In genomic region chr11:117482677-117483511, GRCm38 (mm10) we compare ENCODE assay signal across 8 mouse cellular contexts. TPM values are rescaled to one million over a fixed set of nuclear protein-coding genes. Genes with fewer than 3 reads are reported as not detected.
DNase-seq lines count a peak whose midpoint lies in the region; ATAC-seq and TF ChIP-seq lines count a peak whose summit lies in the region.

No protein-coding gene starts in this region.

- no peak for TF ChIP-seq CTCF in liver, postnatal 0 days (IDR thresholded peaks at IDR 0.05; ENCODE audit: low read depth)

- H3K4me2 ChIP-seq in forebrain, embryonic 14.5 days (ENCODE audit: low read length), result peak overlapping the region; percentile 46
- H3K4me2 ChIP-seq in liver, postnatal 0 days (ENCODE audit: low read depth, low read length), result peak overlapping the region; percentile 57
- peak overlapping the region; percentile 15; the same call in 1 of the 2 replicates for H3K4me2 ChIP-seq in neural tube, embryonic 14.5 days (ENCODE audit: low read depth, low read length)

- no peak for TF ChIP-seq EP300 in liver, postnatal 0 days (IDR thresholded peaks at IDR 0.05; ENCODE audit: low read depth)

- no peaks in the 10 kb centered on the region for H3K36me3 ChIP-seq in forebrain, embryonic 14.5 days (ENCODE audit: control insufficient read depth, insufficient read depth, low read length)
- H3K36me3 ChIP-seq in liver, postnatal 0 days (replicated peaks; ENCODE audit: insufficient read depth, low read length), result no peaks in the 10 kb centered on the region
- H3K36me3 ChIP-seq in neural tube, embryonic 14.5 days (ENCODE audit: control insufficient read depth, insufficient read depth, low read length), result no peaks in the 10 kb centered on the region

- intact Hi-C loops in heart, postnatal 25 days (cut with DNase I), result no loop called here

- H3K4me3 ChIP-seq in forebrain, embryonic 14.5 days (ENCODE audit: low read depth, low read length), result peak overlapping the region; percentile 13; the same call in 1 of the 2 replicates
- H3K4me3 ChIP-seq in liver, postnatal 0 days (ENCODE audit: low read depth, low read length), result no peak overlapping the region
- H3K4me3 ChIP-seq in neural tube, embryonic 14.5 days (ENCODE audit: low read depth, low read length), result no peak overlapping the region

- ATAC-seq in forebrain, embryonic 14.5 days, result peak; percentile 84
- ATAC-seq in liver, postnatal 0 days, result peak; percentile 25; the same call in 1 of the 2 replicates
- peak; percentile 43 for ATAC-seq in neural tube, embryonic 14.5 days (ENCODE audit: low read depth)

- no peaks in the 10 kb centered on the region for H3K9me3 ChIP-seq in forebrain, embryonic 14.5 days (replicated peaks; ENCODE audit: control insufficient read depth, low read length)
- H3K9me3 ChIP-seq in liver, postnatal 0 days (ENCODE audit: low read length), result no peaks in the 10 kb centered on the region
- no peaks in the 10 kb centered on the region for H3K9me3 ChIP-seq in neural tube, embryonic 14.5 days (ENCODE audit: control insufficient read depth, low read length)

- 2% methylated on average over 24 of the region's 26 CpGs for WGBS in forebrain, embryonic 14.5 days
- 2% methylated on average over 24 of the region's 26 CpGs for WGBS in liver, postnatal 0 days (ENCODE audit: insufficient replicate concordance)
- 3% methylated on average over 25 of the region's 26 CpGs for WGBS in neural tube, embryonic 14.5 days

- H3K9ac ChIP-seq in forebrain, embryonic 14.5 days (ENCODE audit: low read length), result peak overlapping the region; percentile 59
- H3K9ac ChIP-seq in liver, postnatal 0 days (replicated peaks), result no peak overlapping the region
- 0 out of 2 replicates have a peak overlapping the region, but pooled peaks have one; percentile 21 for H3K9ac ChIP-seq in neural tube, embryonic 14.5 days (replicated peaks; ENCODE audit: low read depth, low read length)

- peaks cover 50% of the 10 kb centered on the region for H3K4me1 ChIP-seq in forebrain, embryonic 14.5 days (ENCODE audit: control insufficient read depth, insufficient read depth, low read length)
- H3K4me1 ChIP-seq in liver, postnatal 0 days (ENCODE audit: insufficient read depth), result peaks cover 6% of the 10 kb centered on the region; the same call in 1 of the 2 replicates
- peaks cover 48% of the 10 kb centered on the region for H3K4me1 ChIP-seq in neural tube, embryonic 14.5 days (ENCODE audit: control insufficient read depth, insufficient read depth, low read length)

- H3K27me3 ChIP-seq in forebrain, embryonic 14.5 days (replicated peaks; ENCODE audit: control insufficient read depth, insufficient read depth, low read length), result peaks cover 7% of the 10 kb centered on the region; the same call in 1 of the 2 replicates
- H3K27me3 ChIP-seq in liver, postnatal 0 days (ENCODE audit: insufficient read depth, low read length), result peaks cover 20% of the 10 kb centered on the region; the same call in 1 of the 2 replicates
- no peaks in the 10 kb centered on the region for H3K27me3 ChIP-seq in neural tube, embryonic 14.5 days (ENCODE audit: control insufficient read depth, insufficient read depth, low read length)

- peak; percentile 80 for DNase-seq in CD4-positive helper T cell, adult 2 months (ENCODE audit: low read depth, low spot score)
- peak; percentile 83 for DNase-seq in brain, embryonic 18.5 days (ENCODE audit: low read depth, low spot score)
- peak; percentile 96 for DNase-seq in forebrain, embryonic 14.5 days (ENCODE audit: low spot score)
- peak; percentile 54 for DNase-seq in heart, postnatal 25 days (ENCODE audit: low spot score)
- peak; percentile 94 for DNase-seq in layer of hippocampus, adult 11-12 months (ENCODE audit: low spot score)
- peak; percentile 49 for DNase-seq in liver, postnatal 0 days
- DNase-seq in testis, postnatal 10 days (ENCODE audit: low spot score), result peak; percentile 85

- peak overlapping the region; percentile 94 for H3K27ac ChIP-seq in forebrain, embryonic 14.5 days (ENCODE audit: low read depth, low read length)
- H3K27ac ChIP-seq in liver, postnatal 0 days (ENCODE audit: low read depth), result no peak overlapping the region
- peak overlapping the region; percentile 69 for H3K27ac ChIP-seq in neural tube, embryonic 14.5 days (ENCODE audit: low read depth, low read length)

RNA-seq across cellular contexts. Expression of gene Gm11733, which starts 1.3 kb away (rescaled TPM):
- 0.09 and 0.11 TPM in 2 replicates for polyA plus RNA-seq in forebrain, embryonic 14.5 days (2014; fragmentation: Nextera tagmentation; extraction: Ambion mirVana)
- total RNA-seq in heart, postnatal 25 days (2021), result not detected
- not detected in 2 replicates for polyA plus RNA-seq in liver, postnatal 0 days (2015; fragmentation: Nextera tagmentation; extraction: Ambion mirVana)
- not detected in 2 replicates for polyA plus RNA-seq in neural tube, embryonic 14.5 days (2014; fragmentation: Nextera tagmentation; extraction: Ambion mirVana)

Comparison
In these comparisons a context has a peak if more than half of its experiments do, and no peak if none do; other contexts are left out.
1. ATAC-seq: peak in every context shown above with its lines; median percentile 84 in forebrain, embryonic 14.5 days; 43 in neural tube, embryonic 14.5 days; 25 in liver, postnatal 0 days.